Mouse (Mus musculus) kidney, embryonic 15.5 days (tissue): ENCODE results near the gene Slc22a16. TPM values are rescaled to one million over a fixed set of nuclear protein-coding genes. Genes with fewer than 3 reads are reported as not detected.

ENCODE experiments used
- ATAC-seq: fragments of 200-750 bp; cut with Nextera tagmentation; replicated peaks from 2 replicates; pipeline ENCODE4 v1.8.0; 2017; ENCODE audit warnings: moderate TSS enrichment; ENCODE audit not compliant: low FRiP score
- H3K27ac ChIP-seq: fragments of 300-500 bp; sonication (generic); 2 replicates; pipeline ENCODE4 v1.5.1; 2015; ENCODE audit warnings: mild to moderate bottlenecking, inconsistent platforms
- H3K27me3 ChIP-seq: fragments of 300-500 bp; sonication (generic); 2 replicates; pipeline ENCODE4 v1.6.1; 2015; ENCODE audit warnings: inconsistent platforms
- H3K36me3 ChIP-seq: fragments of 300-500 bp; sonication (generic); 2 replicates; pipeline ENCODE4 v1.6.1; 2015; ENCODE audit warnings: inconsistent platforms
- H3K4me1 ChIP-seq: fragments of 300-500 bp; sonication (generic); 2 replicates; pipeline ENCODE4 v1.6.1; 2015; ENCODE audit warnings: inconsistent platforms
- H3K4me2 ChIP-seq: fragments of 300-500 bp; sonication (generic); 2 replicates; pipeline ENCODE4 v1.6.1; 2015; ENCODE audit warnings: moderate library complexity, mild to moderate bottlenecking, inconsistent platforms
- H3K4me3 ChIP-seq: fragments of 300-500 bp; sonication (generic); replicated peaks from 2 replicates; pipeline ENCODE4 v1.5.1; 2015; ENCODE audit warnings: mild to moderate bottlenecking, inconsistent platforms
- H3K9ac ChIP-seq: fragments of 300-500 bp; sonication (generic); 2 replicates; pipeline ENCODE4 v1.6.1; 2015; ENCODE audit warnings: mild to moderate bottlenecking, inconsistent platforms
- H3K9me3 ChIP-seq: fragments of 300-500 bp; sonication (generic); replicated peaks from 2 replicates; pipeline ENCODE4 v1.6.1; 2016; ENCODE audit warnings: inconsistent platforms
- WGBS: fragments of 180-500 bp; shearing (Covaris S2); methylation state at CpG from one replicate; pipeline ENCODE4 v1.1.7; 2015; ENCODE audit warnings: mixed read lengths; 5-methylcytosine and 5-hydroxymethylcytosine counted together
- polyA plus RNA-seq: library from polyadenylated mRNA; unstranded; fragments of >200 nt; fragmentation: Nextera tagmentation; extraction: Ambion mirVana; gene quantifications from 2 replicates; pipeline ENCODE4 v1.2.1, GENCODE M21; 2015

Slc22a16 gene
- polyA plus RNA-seq, 1 experiment from 2014 or later, result not detected

GRCm38 (mm10) chr10:40645346-40645745, 75.2 kb downstream of the Slc22a16 start:
- Histone ChIP-seq H3K9me3 (no peaks in the 10 kb centered on the region), H3K4me1 (no peaks in the 10 kb centered on the region), H3K4me2 (no peak overlapping the region), H3K27me3 (no peaks in the 10 kb centered on the region), H3K9ac (no peak overlapping the region), H3K27ac (no peak overlapping the region), H3K36me3 (no peaks in the 10 kb centered on the region), H3K4me3 (no peak overlapping the region)
- WGBS, result 91% methylated on average over 1 of the region's 1 CpGs
- no peak for ATAC-seq

DNA sequence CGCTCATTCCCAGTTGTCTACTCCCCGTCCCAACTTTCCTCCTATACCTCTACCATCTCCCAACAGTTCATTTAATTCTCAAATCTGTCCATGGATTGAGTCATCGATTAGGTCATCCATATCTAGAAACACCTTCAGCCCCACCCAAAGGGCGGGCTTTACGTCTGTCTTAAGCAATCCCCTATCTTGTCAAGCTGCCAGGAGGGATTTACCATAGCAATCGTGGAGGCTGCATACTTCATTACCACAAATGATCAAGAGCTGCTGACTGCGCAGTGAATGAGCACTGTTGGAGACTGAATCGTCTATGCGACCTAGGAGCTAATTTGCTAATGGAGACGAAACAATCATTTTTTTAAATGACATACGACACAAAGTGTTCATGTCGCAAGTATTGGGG, 78.6 kb downstream of the Slc22a16 start:
- no peaks in the 10 kb centered on the region for H3K9me3 ChIP-seq
- no peaks in the 10 kb centered on the region for H3K36me3 ChIP-seq
- ATAC-seq, result no peak
- no peaks in the 10 kb centered on the region for H3K4me1 ChIP-seq
- no peak overlapping the region for H3K27ac ChIP-seq
- H3K9ac ChIP-seq, result no peak overlapping the region
- no peak overlapping the region for H3K4me2 ChIP-seq
- H3K4me3 ChIP-seq, result no peak overlapping the region
- no peaks in the 10 kb centered on the region for H3K27me3 ChIP-seq
- 91% methylated on average over 12 of the region's 12 CpGs for WGBS

GRCm38 (mm10) chr10:40649634-40650033, 79.5 kb downstream of the Slc22a16 start:
- no peak for ATAC-seq
- Histone ChIP-seq H3K9me3 (no peaks in the 10 kb centered on the region), H3K27ac (no peak overlapping the region), H3K9ac (no peak overlapping the region), H3K4me2 (no peak overlapping the region), H3K4me1 (no peaks in the 10 kb centered on the region), H3K27me3 (no peaks in the 10 kb centered on the region), H3K36me3 (no peaks in the 10 kb centered on the region), H3K4me3 (no peak overlapping the region)
- WGBS, result 19% methylated on average over 4 of the region's 4 CpGs

- no peak overlapping the region for H3K4me3 ChIP-seq
- no peaks in the 10 kb centered on the region for H3K4me1 ChIP-seq
- no peak for ATAC-seq
- no peak overlapping the region for H3K9ac ChIP-seq
- 62% methylated on average over 2 of the region's 2 CpGs for WGBS
- no peaks in the 10 kb centered on the region for H3K9me3 ChIP-seq
- no peaks in the 10 kb centered on the region for H3K36me3 ChIP-seq
- H3K27me3 ChIP-seq, result no peaks in the 10 kb centered on the region
- H3K27ac ChIP-seq, result no peak overlapping the region
- H3K4me2 ChIP-seq, result no peak overlapping the region
These were observed 81.5 kb downstream of the Slc22a16 start for GRCm38 (mm10) chr10:40651676-40652075.

Other genes starting within 250 kb of the Slc22a16 start
- 8.5 and 9.1 TPM in 2 replicates for gene Cdk19, start 230.8 kb upstream of the Slc22a16 start, polyA plus RNA-seq
- gene Ddo, start 59.7 kb downstream of the Slc22a16 start, polyA plus RNA-seq, result 0.28 and 0.53 TPM in 2 replicates
- 2.4 and 2.9 TPM in 2 replicates for gene Mettl24, start 112.9 kb downstream of the Slc22a16 start, polyA plus RNA-seq